Mouse (Mus musculus): Measurements from ENCODE around the gene Ano8.

DNA sequence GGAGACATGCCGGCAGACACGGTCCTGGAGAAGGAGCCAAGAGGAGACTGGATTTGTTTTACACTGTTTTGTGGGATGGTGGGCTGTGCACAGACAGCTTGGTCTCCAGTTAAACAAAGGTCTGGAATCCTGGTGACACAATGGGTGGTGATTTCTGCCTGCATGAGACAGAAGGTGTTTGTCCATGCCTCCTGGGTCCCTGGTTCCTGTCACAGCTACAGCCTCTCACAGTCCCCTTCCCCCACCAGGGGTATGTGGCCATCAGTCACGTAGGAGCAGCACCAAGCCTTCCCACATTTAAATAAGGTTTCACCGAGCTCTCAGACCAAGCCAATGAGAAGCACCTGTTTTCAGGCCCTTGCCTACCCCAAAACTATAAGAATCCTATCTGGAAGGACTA lies 34.4 kb downstream of the Ano8 start:
- TF ChIP-seq POLR2A (IDR thresholded peaks at IDR 0.05; ENCODE audit: insufficient read depth, low read length) (no peak), CTCF (IDR thresholded peaks at IDR 0.05; ENCODE audit: low read depth, low read length) (no peak)
